Mouse (Mus musculus) lung, postnatal 0 days (tissue): ENCODE results near the gene Hnf1a. TPM values are rescaled to one million over a fixed set of nuclear protein-coding genes. Genes with fewer than 3 reads are reported as not detected.

Source experiments
- ATAC-seq: fragments of 200-750 bp; cut with Nextera tagmentation; 2 replicates; pipeline ENCODE4 v1.8.0; 2017; ENCODE audit warnings: moderate library complexity
- DNase-seq: peaks from one replicate; pipeline ENCODE4 v3.0.0-alpha.2; 2016; ENCODE audit warnings: low spot score
- H3K27ac ChIP-seq: fragments of 300-500 bp; sonication (generic); 2 replicates; pipeline ENCODE4 v1.5.1; 2014; ENCODE audit warnings: antibody characterized with exemption, mild to moderate bottlenecking, low read length, mixed read lengths
- H3K27me3 ChIP-seq: fragments of 300-500 bp; sonication (generic); replicated peaks from 2 replicates; pipeline ENCODE4 v1.6.1; 2014; ENCODE audit warnings: low read length, mixed read lengths; ENCODE audit not compliant: insufficient read depth
- H3K36me3 ChIP-seq: fragments of 300-500 bp; sonication (generic); 2 replicates; pipeline ENCODE4 v1.6.1; 2014; ENCODE audit warnings: low read length, mixed read lengths; ENCODE audit not compliant: insufficient read depth
- H3K4me1 ChIP-seq: fragments of 300-500 bp; sonication (generic); 2 replicates; pipeline ENCODE4 v1.6.1; 2014; ENCODE audit warnings: antibody characterized with exemption, low read depth, low read length, mixed read lengths; ENCODE audit not compliant: insufficient read depth
- H3K4me2 ChIP-seq: fragments of 300-500 bp; sonication (generic); replicated peaks from 2 replicates; pipeline ENCODE4 v1.6.1; 2014; ENCODE audit warnings: low read depth, mild to moderate bottlenecking, low read length, moderate library complexity, mixed read lengths
- H3K4me3 ChIP-seq: fragments of 300-500 bp; sonication (generic); 2 replicates; pipeline ENCODE4 v1.5.1; 2014; ENCODE audit warnings: low read depth, low read length
- H3K9ac ChIP-seq: fragments of 300-500 bp; sonication (generic); replicated peaks from 2 replicates; pipeline ENCODE4 v1.6.1; 2014; ENCODE audit warnings: low read depth, mild to moderate bottlenecking
- H3K9me3 ChIP-seq: fragments of 300-500 bp; sonication (generic); 2 replicates; pipeline ENCODE4 v1.6.1; 2016; ENCODE audit warnings: low read length, mixed read lengths
- CTCF ChIP-seq: IDR thresholded peaks from 2 replicates; pipeline ENCODE4 v1.5.1; 2016; ENCODE audit warnings: antibody characterized with exemption, mild to moderate bottlenecking
- EP300 ChIP-seq: IDR thresholded peaks from 2 replicates; pipeline ENCODE4 v1.6.1; 2016; ENCODE audit warnings: antibody characterized with exemption, mild to moderate bottlenecking, control low read depth
- WGBS: fragments of 180-500 bp; shearing (Covaris S2); extraction: QIAGEN DNeasy Blood & Tissue Kit; methylation state at CpG from one replicate; pipeline ENCODE4 v1.1.7; 2014; 5-methylcytosine and 5-hydroxymethylcytosine counted together
- polyA plus RNA-seq: library from polyadenylated mRNA; unstranded; fragments of >200 nt; fragmentation: Nextera tagmentation; extraction: Ambion mirVana; gene quantifications from 2 replicates; pipeline ENCODE4 v1.2.1, GENCODE M21; 2015

Gene Hnf1a
- polyA plus RNA-seq, 1 experiment from 2014 or later, result not detected

GRCm38 (mm10) chr5:114953326-114953725 is 17.6 kb downstream of the Hnf1a start:
- Histone ChIP-seq H3K9ac (no peak overlapping the region), H3K4me2 (no peak overlapping the region), H3K36me3 (no peaks in the 10 kb centered on the region), H3K9me3 (no peaks in the 10 kb centered on the region), H3K4me3 (no peak overlapping the region), H3K27ac (no peak overlapping the region), H3K4me1 (no peaks in the 10 kb centered on the region), H3K27me3 (no peaks in the 10 kb centered on the region)
- 80% methylated on average over 14 of the region's 14 CpGs for WGBS
- DNase-seq (no peak), ATAC-seq (no peak)
- no peak for TF ChIP-seq CTCF
- TF ChIP-seq EP300, result no peak

GRCm38 (mm10) chr5:114951279-114951880 is 19.5 kb downstream of the Hnf1a start:
- Histone ChIP-seq H3K9me3 (no peaks in the 10 kb centered on the region), H3K4me3 (no peak overlapping the region), H3K4me1 (no peaks in the 10 kb centered on the region), H3K9ac (no peak overlapping the region), H3K27me3 (no peaks in the 10 kb centered on the region), H3K36me3 (peaks cover 8% of the 10 kb centered on the region; the same call in 1 of the 2 replicates), H3K27ac (no peak overlapping the region), H3K4me2 (no peak overlapping the region)
- DNase-seq, result no peak
- no peak for ATAC-seq
- TF ChIP-seq CTCF, result no peak
- no peak for TF ChIP-seq EP300
- 81% methylated on average over 21 of the region's 21 CpGs for WGBS

- no peaks in the 10 kb centered on the region for H3K4me1 ChIP-seq
- H3K27me3 ChIP-seq, result no peaks in the 10 kb centered on the region
- H3K4me3 ChIP-seq, result no peak overlapping the region
- H3K36me3 ChIP-seq, result peaks cover 15% of the 10 kb centered on the region; the same call in 1 of the 2 replicates
- no peak overlapping the region for H3K27ac ChIP-seq
- H3K4me2 ChIP-seq, result no peak overlapping the region
- no peak overlapping the region for H3K9ac ChIP-seq
- no peaks in the 10 kb centered on the region for H3K9me3 ChIP-seq
- TF ChIP-seq CTCF, result no peak
- no peak for TF ChIP-seq EP300
- ATAC-seq (no peak), DNase-seq (no peak)
- 73% methylated on average over 12 of the region's 12 CpGs for WGBS
These were observed 20.2 kb downstream of the Hnf1a start for GRCm38 (mm10) chr5:114950669-114951068.

GRCm38 (mm10) chr5:114949812-114950211 is 21.1 kb downstream of the Hnf1a start:
- ATAC-seq (no peak), DNase-seq (no peak)
- no peaks in the 10 kb centered on the region for H3K27me3 ChIP-seq
- H3K4me2 ChIP-seq, result no peak overlapping the region
- no peak overlapping the region for H3K4me3 ChIP-seq
- H3K9me3 ChIP-seq, result no peaks in the 10 kb centered on the region
- no peak overlapping the region for H3K27ac ChIP-seq
- no peak overlapping the region for H3K9ac ChIP-seq
- H3K4me1 ChIP-seq, result no peaks in the 10 kb centered on the region
- TF ChIP-seq EP300 (no peak), CTCF (no peak)
- peaks cover 15% of the 10 kb centered on the region; the same call in 1 of the 2 replicates for H3K36me3 ChIP-seq
- WGBS, result 88% methylated on average over 9 of the region's 9 CpGs

GRCm38 (mm10) chr5:114949316-114949715 is 21.6 kb downstream of the Hnf1a start:
- H3K27me3 ChIP-seq, result no peaks in the 10 kb centered on the region
- no peak overlapping the region for H3K4me3 ChIP-seq
- WGBS, result 51% methylated on average over 5 of the region's 5 CpGs
- TF ChIP-seq CTCF, result no peak
- no peak for TF ChIP-seq EP300
- no peak overlapping the region for H3K9ac ChIP-seq
- no peak for DNase-seq
- H3K36me3 ChIP-seq, result peaks cover 15% of the 10 kb centered on the region; the same call in 1 of the 2 replicates
- H3K27ac ChIP-seq, result no peak overlapping the region
- ATAC-seq, result 0 out of 2 replicates have a peak, but pooled peaks have one; percentile 2
- no peak overlapping the region for H3K4me2 ChIP-seq
- no peaks in the 10 kb centered on the region for H3K9me3 ChIP-seq
- H3K4me1 ChIP-seq, result no peaks in the 10 kb centered on the region

- H3K4me3 ChIP-seq, result no peak overlapping the region
- H3K27ac ChIP-seq, result no peak overlapping the region
- peaks cover 15% of the 10 kb centered on the region; the same call in 1 of the 2 replicates for H3K36me3 ChIP-seq
- H3K9ac ChIP-seq, result no peak overlapping the region
- peak; percentile 63 for ATAC-seq
- WGBS, result 14% methylated on average over 6 of the region's 6 CpGs
- TF ChIP-seq EP300, result no peak
- no peak for TF ChIP-seq CTCF
- H3K4me1 ChIP-seq, result no peaks in the 10 kb centered on the region
- peak; percentile 60 for DNase-seq
- no peaks in the 10 kb centered on the region for H3K27me3 ChIP-seq
- no peaks in the 10 kb centered on the region for H3K9me3 ChIP-seq
- no peak overlapping the region for H3K4me2 ChIP-seq
These were observed 22.0 kb downstream of the Hnf1a start for GRCm38 (mm10) chr5:114948891-114949290.
